Mouse (Mus musculus) limb, embryonic 14.5 days (tissue): ENCODE results near the gene Lgsn. TPM values are rescaled to one million over a fixed set of nuclear protein-coding genes. Genes with fewer than 3 reads are reported as not detected.

Experiments
- ATAC-seq: fragments of 200-750 bp; cut with Nextera tagmentation; 2 replicates; pipeline ENCODE4 v1.8.0; 2017; ENCODE audit warnings: low read depth, moderate number of reproducible peaks, moderate TSS enrichment; ENCODE audit not compliant: low FRiP score
- DNase-seq: peaks from one replicate; pipeline ENCODE4 v3.0.0-alpha.2; 2015; ENCODE audit warnings: low spot score
- H3K27ac ChIP-seq: fragments of 300-500 bp; sonication (generic); replicated peaks from 2 replicates; pipeline ENCODE4 v1.5.1; 2014; ENCODE audit warnings: low read depth, mild to moderate bottlenecking, low read length, moderate library complexity, mixed read lengths
- H3K27me3 ChIP-seq: fragments of 300-500 bp; sonication (generic); 2 replicates; pipeline ENCODE4 v1.6.1; 2014; ENCODE audit warnings: low read length, mixed read lengths; ENCODE audit not compliant: control insufficient read depth, insufficient read depth
- H3K36me3 ChIP-seq: fragments of 300-500 bp; sonication (generic); 2 replicates; pipeline ENCODE4 v1.6.1; 2014; ENCODE audit warnings: mild to moderate bottlenecking, low read length, moderate library complexity, mixed read lengths; ENCODE audit not compliant: control insufficient read depth, insufficient read depth
- H3K4me1 ChIP-seq: fragments of 300-500 bp; sonication (generic); 2 replicates; pipeline ENCODE4 v1.6.1; 2014; ENCODE audit warnings: antibody characterized with exemption, low read length, mixed read lengths; ENCODE audit not compliant: control insufficient read depth, insufficient read depth
- H3K4me2 ChIP-seq: fragments of 300-500 bp; sonication (generic); replicated peaks from 2 replicates; pipeline ENCODE4 v1.6.1; 2014; ENCODE audit warnings: low read depth, mild to moderate bottlenecking, low read length, moderate library complexity; ENCODE audit not compliant: severe bottlenecking
- H3K4me3 ChIP-seq: fragments of 300-500 bp; sonication (generic); replicated peaks from 2 replicates; pipeline ENCODE4 v1.5.1; 2014; ENCODE audit warnings: low read length
- H3K9ac ChIP-seq: fragments of 300-500 bp; sonication (generic); 2 replicates; pipeline ENCODE4 v1.6.1; 2014; ENCODE audit warnings: mild to moderate bottlenecking, low read depth, low read length, moderate library complexity; ENCODE audit not compliant: severe bottlenecking
- H3K9me3 ChIP-seq: fragments of 300-500 bp; sonication (generic); 2 replicates; pipeline ENCODE4 v1.6.1; 2016; ENCODE audit warnings: low read length; ENCODE audit not compliant: control insufficient read depth
- POLR2A ChIP-seq: fragments of 200-500 bp; IDR thresholded peaks from 2 replicates; pipeline ENCODE4 v1.8.0; 2012; ENCODE audit warnings: inconsistent platforms, mild to moderate bottlenecking, moderate library complexity, borderline replicate concordance; ENCODE audit not compliant: insufficient read depth, insufficient read length; ENCODE audit errors: extremely low read depth
- WGBS: fragments of 180-500 bp; shearing (Covaris S2); extraction: QIAGEN DNeasy Blood & Tissue Kit; methylation state at CpG from one replicate; pipeline ENCODE4 v1.1.7; 2014; 5-methylcytosine and 5-hydroxymethylcytosine counted together
- polyA plus RNA-seq, 2 experiments: library from polyadenylated mRNA; depleted of rRNA in 1 of 2; stranded (reverse) in 1 of 2; unstranded in 1 of 2; fragments of >200 nt; fragmentation: Nextera tagmentation in 1 of 2; extraction: Ambion mirVana in 1 of 2; gene quantifications; 2 replicates each; pipeline versions ENCODE4 v1.2.1 to v1.2.3; 2012 to 2014

The Lgsn gene
- polyA plus RNA-seq, 2 experiments: not detected

DNA sequence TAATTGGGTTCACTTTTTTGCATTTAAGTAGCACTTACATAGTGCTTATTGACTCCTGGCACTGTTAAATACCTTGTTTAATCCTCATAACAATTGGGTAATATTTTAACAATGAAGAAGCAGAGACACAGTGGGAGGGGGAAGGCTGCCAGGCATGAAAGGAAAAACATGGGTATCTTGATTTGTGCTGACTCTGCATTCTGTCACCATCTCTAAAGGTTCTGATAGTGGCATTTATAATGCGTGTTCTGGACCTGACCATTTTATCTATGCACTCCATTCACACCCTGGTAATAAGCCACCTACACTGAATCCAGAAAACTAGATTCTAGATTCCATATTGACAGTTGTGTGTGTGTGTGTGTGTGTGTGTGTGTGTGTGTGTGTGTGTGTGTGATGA, 19.4 kb downstream of the Lgsn start:
- TF ChIP-seq POLR2A: no peak
- ATAC-seq (no peak), DNase-seq (no peak)
- no peak overlapping the region for H3K9ac ChIP-seq
- H3K27ac ChIP-seq: no peak overlapping the region
- no peaks in the 10 kb centered on the region for H3K36me3 ChIP-seq
- no peak overlapping the region for H3K4me2 ChIP-seq
- H3K27me3 ChIP-seq: no peaks in the 10 kb centered on the region
- no peaks in the 10 kb centered on the region for H3K9me3 ChIP-seq
- H3K4me3 ChIP-seq: no peak overlapping the region
- WGBS: 81% methylated on average over 1 of the region's 1 CpGs
- no peaks in the 10 kb centered on the region for H3K4me1 ChIP-seq

- Histone ChIP-seq H3K27me3 (no peaks in the 10 kb centered on the region), H3K4me1 (no peaks in the 10 kb centered on the region), H3K9ac (no peak overlapping the region), H3K27ac (no peak overlapping the region), H3K36me3 (no peaks in the 10 kb centered on the region), H3K9me3 (no peaks in the 10 kb centered on the region), H3K4me2 (no peak overlapping the region), H3K4me3 (no peak overlapping the region)
- no peak for DNase-seq
- no peak for TF ChIP-seq POLR2A
- ATAC-seq: no peak
- WGBS: 86% methylated on average over 3 of the region's 3 CpGs
Measured at GRCm38 (mm10) chr1:31196959-31197358, 20.8 kb downstream of the Lgsn start.

- no peaks in the 10 kb centered on the region for H3K27me3 ChIP-seq
- TF ChIP-seq POLR2A: no peak
- ATAC-seq: no peak
- H3K9me3 ChIP-seq: no peaks in the 10 kb centered on the region
- no peaks in the 10 kb centered on the region for H3K36me3 ChIP-seq
- no peak overlapping the region for H3K4me2 ChIP-seq
- H3K4me3 ChIP-seq: no peak overlapping the region
- WGBS: 84% methylated on average over 10 of the region's 10 CpGs
- H3K9ac ChIP-seq: no peak overlapping the region
- no peak for DNase-seq
- no peak overlapping the region for H3K27ac ChIP-seq
- no peaks in the 10 kb centered on the region for H3K4me1 ChIP-seq
Measured at GRCm38 (mm10) chr1:31203771-31204170, 27.6 kb downstream of the Lgsn start.

- Histone ChIP-seq H3K4me3 (no peak overlapping the region), H3K27ac (no peak overlapping the region), H3K9me3 (no peaks in the 10 kb centered on the region), H3K9ac (no peak overlapping the region), H3K4me1 (no peaks in the 10 kb centered on the region), H3K27me3 (no peaks in the 10 kb centered on the region), H3K36me3 (no peaks in the 10 kb centered on the region), H3K4me2 (no peak overlapping the region)
- WGBS: 65% methylated on average over 7 of the region's 7 CpGs
- DNase-seq (no peak), ATAC-seq (no peak)
- no peak for TF ChIP-seq POLR2A
Measured at GRCm38 (mm10) chr1:31205346-31205745, 29.1 kb downstream of the Lgsn start.

DNA sequence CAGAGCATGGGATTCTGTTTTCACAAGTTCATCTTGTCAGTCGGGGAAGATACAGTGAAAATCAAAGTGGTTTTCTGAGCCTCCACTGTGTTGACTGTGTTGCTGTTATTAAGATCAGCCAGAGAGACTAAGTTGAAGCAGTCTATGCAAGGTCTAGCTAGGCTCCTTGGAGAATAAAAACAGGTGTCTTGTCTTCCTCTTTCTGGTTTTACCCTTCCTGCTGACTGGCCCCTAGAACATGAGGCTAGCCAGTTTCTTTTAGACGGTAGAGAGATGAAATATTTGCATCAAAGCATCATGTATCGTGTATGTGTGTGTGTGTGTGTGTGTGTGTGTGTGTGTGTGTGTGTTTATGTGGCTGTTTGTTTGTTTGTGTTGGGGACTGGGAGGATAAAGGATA, 29.6 kb downstream of the Lgsn start:
- no peak for ATAC-seq

DNA sequence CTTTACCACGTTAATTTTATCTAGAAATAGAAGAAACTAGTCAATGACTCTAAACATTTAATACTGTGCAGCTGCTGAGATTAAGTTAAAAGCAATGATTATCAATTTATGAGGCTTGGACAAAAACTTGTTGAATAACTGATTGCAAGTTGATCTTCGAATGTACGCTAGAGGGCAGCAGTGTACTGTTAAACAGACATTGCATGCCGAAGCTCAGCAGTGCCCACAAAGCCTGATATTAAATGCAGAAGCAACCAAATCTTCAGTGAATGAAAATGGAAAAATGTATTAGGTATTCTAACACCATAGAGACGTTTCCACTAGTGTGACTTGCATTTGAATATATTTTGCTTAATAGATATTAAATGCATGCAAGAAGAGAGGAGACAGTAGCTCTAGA, 33.9 kb downstream of the Lgsn start:
- no peaks in the 10 kb centered on the region for H3K4me1 ChIP-seq
- no peak for TF ChIP-seq POLR2A
- no peak overlapping the region for H3K4me2 ChIP-seq
- no peaks in the 10 kb centered on the region for H3K36me3 ChIP-seq
- no peak overlapping the region for H3K27ac ChIP-seq
- H3K4me3 ChIP-seq: no peak overlapping the region
- no peaks in the 10 kb centered on the region for H3K9me3 ChIP-seq
- no peak overlapping the region for H3K9ac ChIP-seq
- DNase-seq (peak; percentile 80), ATAC-seq (no peak)
- 2% methylated on average over 5 of the region's 5 CpGs for WGBS
- no peaks in the 10 kb centered on the region for H3K27me3 ChIP-seq

More for the DNA sequence above, 29.6 kb downstream of the Lgsn start:
- WGBS: 76% methylated on average over 3 of the region's 3 CpGs
- Histone ChIP-seq H3K9me3 (no peaks in the 10 kb centered on the region), H3K4me3 (no peak overlapping the region), H3K27ac (no peak overlapping the region), H3K36me3 (no peaks in the 10 kb centered on the region), H3K4me1 (no peaks in the 10 kb centered on the region), H3K27me3 (no peaks in the 10 kb centered on the region), H3K4me2 (no peak overlapping the region), H3K9ac (no peak overlapping the region)
- no peak for TF ChIP-seq POLR2A
- DNase-seq: no peak
